Mouse (Mus musculus): Measurements from ENCODE around the gene Krt34.

Gene Krt34

DNA sequence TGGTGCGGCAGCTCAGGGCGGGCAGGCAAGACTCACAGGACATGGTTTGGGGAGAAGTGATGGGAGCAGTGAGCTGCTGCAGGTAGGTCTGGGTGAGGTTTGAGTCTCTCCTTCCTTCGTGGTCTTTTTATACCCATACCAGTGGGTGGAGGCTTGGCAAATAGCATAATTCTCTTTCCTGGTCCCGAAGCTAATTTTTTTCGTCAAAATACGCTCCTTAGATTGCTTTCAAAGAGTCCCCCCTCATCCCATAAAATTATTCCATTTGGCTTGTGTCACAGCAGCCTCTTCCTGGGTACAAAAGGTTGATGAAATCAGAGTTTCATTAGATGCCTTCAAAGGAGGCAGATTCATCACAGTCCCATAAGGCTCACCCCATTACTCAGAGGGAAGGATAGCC, at the start of gene Krt34:
Gene Krt34, minus strand, starts transcription at position 101 of the 400 bp plus-strand sequence.
- DNase-seq (ENCODE audit: low spot score): no peak

DNA sequence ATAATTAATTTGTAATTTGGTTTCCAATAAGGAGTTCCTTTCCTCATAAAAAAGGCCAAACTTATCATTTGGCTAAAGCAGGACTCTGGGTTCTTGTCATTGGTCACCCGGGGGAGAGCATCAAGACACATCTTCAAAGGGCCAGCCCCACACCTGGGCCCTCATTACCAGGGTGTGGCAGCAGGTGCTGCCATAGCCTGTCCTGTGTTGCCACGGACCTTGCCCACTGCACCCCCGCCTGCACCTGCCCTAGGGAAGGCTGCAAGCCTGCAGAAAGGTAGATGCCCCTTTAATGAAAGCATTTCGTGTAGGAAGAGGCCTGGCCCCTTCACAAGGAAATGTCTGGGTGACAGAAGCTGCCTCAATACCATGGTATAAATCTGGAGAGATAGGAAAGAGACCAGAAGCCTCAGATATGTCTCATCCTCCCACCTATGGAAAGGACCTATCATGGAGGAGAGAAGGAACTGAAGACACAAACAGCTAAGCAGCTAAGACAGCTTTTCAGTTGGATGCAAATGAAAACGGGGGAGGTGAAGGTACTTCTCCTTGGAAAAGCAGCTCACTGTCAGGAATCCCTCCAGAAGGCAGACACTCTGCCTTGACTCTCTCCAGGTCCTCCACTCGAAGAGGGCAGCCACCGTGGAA, 47.1 kb upstream of the Krt34 start:
- no peak for DNase-seq (ENCODE audit: low spot score)

DNA sequence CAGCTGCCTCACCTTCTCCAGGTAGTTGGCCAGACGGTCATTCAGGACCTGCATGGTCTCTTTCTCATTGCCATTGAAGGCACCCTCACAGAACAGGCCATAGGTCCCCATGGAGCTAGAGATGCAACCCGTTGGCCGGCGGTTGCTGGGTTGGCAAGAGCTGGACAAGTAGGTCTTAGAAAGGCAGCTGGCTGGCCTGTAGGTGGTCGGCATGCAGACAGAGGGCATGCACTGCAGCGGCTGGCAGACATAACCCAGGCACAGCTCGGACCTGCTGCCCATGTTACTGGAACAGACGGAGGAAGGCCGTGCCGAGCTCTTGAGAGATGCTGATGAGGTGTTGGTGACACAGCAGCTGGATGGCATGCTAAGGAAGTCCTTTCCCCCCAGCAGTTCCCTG, 46.5 kb upstream of the Krt34 start, which contains the start of gene Krt32:
Gene Krt32, minus strand, starts transcription at position 366 of the 400 bp plus-strand sequence.
- DNase-seq (ENCODE audit: low spot score): no peak

DNA sequence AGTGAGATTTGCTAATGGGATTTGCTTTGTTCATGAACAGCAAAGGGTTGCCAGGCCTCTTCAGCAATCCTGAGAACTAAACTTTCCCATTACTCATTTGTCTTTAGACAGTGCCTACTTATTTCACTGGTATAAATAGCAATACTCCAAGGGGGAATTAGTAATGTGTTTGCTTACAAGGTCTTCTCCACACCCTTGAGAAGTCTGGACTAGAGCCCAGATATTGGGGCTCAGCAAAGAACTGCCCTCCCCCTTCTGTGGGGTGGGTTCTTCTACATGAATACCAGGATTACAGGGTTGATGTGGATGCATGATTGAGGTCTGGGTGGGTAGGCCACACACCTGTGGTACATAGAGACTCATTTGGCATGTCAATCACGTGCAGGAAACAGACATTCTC, 32.5 kb upstream of the Krt34 start:
- DNase-seq (ENCODE audit: low spot score): no peak

DNA sequence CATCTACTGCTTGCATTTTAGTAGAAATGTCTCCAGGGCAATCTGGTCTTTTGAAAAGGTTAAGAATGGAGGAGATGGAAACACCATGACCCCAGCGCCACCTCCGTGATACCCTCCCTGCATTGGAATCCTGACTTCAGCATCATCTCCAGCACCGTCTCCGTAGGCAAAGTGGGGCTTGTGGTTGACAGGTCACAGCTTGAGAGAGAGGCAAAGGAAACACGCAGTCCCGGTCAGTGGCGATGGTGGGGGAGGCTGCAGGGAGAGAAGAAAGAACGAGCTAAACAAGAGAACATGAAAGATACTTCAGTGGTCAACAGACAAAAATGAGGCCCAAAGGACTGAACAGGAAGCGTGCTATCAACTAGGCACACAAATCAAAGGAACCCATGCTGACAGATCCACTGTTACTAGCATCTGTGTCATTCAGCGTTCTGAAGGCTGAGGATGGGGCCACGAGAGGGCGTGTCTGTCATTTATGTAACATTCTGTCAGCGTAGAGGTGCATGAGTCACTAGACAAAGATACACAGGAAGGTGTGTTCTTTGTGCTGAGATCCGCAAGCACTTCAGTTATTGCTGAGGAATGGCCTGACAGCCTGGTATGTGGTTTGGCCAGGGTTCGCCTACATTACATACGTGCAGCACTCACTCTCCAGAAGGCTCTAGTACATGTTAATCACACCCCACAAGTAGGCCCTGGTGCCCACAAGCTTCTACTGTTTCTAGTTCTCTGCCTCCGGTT, 26.1 kb upstream of the Krt34 start:
- no peak for DNase-seq (ENCODE audit: low spot score)

DNA sequence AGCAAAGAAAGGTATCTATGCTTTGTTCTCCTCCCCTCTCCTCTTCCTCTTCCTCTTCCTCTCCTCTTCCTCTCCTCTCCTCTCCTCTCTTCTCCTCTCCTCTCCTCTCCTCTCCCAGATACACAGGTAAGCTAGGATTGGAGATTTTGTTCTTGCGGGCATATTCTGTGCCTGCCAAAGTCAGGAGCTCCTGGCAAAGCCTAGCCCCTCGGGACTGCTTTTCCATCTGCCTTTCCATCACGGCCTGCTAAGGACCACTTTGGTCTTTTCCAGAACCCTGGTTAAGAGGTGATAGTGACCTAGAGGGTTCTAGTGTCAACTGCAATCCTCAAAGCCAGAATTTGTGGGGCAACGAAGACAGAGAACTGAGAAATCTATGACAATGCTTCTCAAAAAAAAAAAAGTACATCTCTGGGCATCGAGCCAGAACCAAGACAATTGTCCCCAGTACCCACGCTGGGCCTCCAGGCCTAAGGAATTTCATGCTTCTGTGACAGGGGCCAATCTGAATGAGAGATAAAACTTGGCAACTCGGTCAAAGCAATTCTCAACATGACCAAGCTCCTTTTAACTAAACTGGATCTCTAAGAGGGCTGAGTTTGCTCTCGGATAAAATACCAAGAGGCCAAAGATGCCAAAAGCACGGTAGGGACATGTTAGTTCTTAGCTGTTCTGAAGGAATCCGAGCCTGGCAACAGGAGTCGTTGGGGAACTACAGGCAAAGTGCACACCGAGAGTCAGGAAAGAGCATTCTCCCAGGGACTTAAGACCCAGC, 25.1 kb upstream of the Krt34 start:
- DNase-seq (ENCODE audit: low spot score): no peak

DNA sequence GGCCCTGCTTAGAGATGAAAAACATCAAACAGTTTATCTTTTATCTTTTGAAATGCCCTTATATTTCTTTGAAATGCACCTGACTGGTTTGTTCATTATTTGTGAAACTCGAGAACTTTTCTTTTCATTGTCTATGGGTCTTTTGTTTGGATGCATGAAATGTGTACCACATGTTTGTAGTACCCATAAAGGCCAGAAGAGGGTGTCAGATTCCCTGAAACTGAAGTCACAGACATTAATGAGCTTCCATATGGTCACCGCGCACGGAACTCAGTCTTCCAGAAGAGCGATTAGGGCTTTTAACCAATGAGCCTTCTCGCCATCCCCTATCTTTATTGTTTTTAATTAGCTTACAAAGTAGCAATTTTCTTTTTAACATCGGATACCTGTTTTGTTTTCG, 17.5 kb upstream of the Krt34 start:
- DNase-seq (ENCODE audit: low spot score): peak; percentile 35

DNA sequence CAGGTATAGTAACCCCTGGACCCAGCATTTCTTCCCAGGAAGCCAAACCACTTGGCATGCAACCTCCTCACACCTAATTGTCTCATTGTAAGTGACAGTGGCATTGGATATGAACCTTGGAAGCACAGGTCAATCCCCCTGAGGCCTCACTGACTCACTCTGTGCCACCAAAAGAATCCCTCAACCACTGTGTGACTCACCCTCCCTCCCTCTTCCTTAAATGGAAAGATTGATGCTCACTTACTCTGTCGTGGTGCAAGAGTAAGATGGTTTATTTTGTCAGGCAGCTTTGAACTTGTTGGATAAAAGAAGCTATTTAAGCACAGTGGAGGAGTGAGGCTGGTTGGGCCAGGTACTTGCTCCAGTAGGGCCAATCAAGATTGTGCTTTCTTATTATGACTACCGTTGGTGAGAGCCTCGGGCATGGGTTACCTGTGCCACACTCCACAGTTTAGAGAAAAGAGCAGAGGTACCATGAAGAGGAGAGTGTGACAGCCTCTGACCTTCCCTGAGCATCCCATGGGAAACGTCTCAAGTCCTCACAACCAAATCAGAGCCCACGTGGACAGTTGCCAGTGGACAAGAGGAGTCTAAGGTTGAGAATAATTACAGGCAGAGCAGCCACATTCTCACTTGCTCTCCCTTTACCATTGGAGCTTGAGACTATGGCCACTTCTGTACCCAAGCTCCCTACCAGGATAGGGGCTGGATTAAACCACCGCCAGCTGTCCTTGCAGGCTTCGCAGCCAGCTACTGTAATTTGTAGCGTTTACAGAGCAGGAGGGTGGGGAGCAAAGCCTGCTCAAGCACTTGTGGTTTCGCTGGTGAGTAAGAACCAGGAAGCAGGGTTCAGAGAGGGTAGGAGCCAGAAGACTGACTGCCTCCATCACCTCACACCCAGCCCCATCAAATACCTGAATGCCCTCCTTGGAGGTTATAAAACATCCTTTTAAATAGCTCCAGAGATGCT, 14.6 kb upstream of the Krt34 start:
- DNase-seq (ENCODE audit: low spot score): no peak

DNA sequence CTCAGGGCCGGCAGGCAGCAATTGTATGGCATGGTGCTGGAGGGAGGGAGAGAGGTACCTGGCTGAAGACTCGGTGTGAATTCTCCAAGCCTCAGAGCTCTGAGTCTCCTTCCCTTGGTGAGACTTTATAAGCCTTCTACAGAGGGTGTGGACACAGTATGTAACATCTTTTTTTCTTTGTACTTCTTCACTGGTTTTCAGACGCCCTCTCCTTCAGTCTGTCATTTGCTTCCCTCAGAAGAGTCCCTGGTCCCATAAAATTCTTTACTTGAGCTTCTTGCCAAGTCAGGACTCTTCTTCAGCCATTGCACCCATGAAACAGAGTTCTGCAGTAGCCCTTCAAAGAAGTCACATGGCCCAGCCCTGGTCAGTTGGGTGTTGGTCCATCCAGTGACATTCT, 9.1 kb upstream of the Krt34 start, which contains the start of gene Krt31:
Gene Krt31, minus strand, starts transcription at position 101 of the 400 bp plus-strand sequence.
- DNase-seq (ENCODE audit: low spot score): no peak

DNA sequence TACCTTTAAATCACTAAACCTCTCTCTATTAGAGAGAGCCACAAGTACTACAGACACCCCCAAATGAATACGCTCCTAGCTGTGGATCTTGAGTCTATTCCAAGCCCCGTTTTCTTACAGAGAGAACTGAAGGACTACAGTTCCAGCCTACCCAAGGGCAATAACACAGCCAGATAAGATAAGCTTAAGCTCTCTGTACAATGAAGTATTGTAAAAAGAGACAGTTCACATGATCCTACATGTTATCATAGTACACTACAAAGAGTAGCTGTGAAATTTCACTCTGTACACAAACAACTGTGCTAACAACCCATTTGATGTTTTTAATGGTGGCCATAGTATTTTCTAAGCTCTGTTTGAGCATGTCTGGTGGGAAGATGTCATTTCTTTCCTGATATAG, 5.8 kb upstream of the Krt34 start:
- DNase-seq (ENCODE audit: low spot score): no peak

DNA sequence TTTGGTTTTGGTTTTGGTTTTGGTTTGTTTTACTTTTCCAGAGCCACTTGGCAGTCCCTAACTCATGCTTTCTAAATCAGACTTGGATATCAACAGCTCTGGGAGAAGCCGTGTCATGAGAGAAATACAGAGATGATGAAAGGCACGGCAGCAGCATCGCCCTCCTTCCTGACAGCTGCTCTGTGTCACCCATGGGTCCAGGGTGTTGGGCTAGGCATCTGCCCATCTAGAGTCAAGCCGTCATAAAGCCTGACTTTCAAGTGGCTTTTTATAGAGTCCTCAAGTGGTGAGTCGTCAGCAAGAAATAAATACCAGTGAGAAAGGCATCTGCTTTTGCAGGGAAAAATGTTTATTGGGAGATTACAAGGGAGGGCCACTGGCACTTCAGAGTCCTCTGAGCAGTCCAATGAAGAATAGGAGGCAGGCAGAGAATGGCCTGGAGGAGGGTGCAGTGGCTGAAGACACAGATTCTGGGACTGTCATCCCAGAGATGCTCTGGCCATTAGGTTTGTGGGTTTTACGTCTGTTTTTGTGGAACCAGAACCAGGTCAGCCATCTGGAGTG, 5.0 kb upstream of the Krt34 start:
- DNase-seq (ENCODE audit: low spot score): no peak

DNA sequence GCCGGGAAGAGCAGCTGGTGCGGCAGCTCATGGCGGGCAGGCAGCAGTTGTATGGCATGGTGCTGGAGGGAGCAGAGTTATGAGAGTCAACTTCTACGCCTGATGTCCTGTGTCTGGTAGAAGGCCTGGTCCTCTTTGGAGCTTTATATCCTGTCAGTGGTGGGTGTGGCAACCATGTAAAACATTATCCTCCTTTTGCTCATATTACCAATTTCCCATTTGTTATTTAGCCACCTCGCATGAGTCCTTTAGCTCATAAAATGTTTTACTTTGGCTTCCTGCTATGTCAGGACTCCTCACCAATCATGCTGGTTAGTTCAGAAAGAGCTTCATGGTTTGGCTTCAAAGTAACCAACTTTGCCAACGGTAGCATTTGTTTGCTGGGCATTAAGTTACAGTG, 11.6 kb downstream of the Krt34 start, which contains the start of gene Krt33b:
Gene Krt33b, minus strand, starts transcription at position 101 of the 400 bp plus-strand sequence.
- no peak for DNase-seq (ENCODE audit: low spot score)

DNA sequence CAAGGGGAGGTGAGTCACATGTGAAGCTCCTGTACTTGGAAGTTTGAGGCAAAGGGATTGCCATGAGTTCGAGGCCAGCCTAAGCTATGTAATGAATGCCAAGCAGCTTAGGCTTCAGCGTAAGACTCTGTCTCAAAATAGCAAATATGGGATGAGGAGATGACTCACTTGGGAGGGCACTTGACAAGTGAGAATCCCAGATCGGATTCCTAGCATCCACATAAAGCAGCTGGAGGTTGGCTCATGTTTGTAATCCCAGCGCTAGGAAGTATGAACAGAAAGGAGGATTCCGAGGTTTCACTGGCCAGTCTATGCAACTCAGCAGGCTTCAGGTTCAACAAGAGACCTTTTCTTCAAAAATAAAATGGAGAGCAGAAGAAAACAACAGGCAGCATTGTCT, 19.9 kb downstream of the Krt34 start:
- no peak for DNase-seq (ENCODE audit: low spot score)

DNA sequence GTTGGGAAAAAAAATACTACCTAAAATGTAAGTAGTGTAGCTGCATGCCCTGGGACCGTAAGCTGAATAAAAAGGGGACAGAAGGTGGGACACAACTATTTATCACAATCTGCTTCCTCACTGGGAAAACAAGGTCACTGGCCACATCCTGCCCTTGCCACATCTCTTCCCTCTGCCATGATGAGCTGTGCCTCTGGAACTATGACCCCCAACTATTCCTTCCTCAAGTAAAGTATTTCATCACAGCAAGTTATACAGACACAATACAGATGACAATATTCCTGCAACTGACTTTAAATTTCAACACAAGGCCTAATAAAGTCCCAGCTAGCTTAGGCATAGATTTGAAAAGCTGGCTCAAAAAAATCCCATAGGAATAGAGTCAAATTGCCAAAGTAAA, 21.9 kb downstream of the Krt34 start:
- DNase-seq (ENCODE audit: low spot score): no peak

DNA sequence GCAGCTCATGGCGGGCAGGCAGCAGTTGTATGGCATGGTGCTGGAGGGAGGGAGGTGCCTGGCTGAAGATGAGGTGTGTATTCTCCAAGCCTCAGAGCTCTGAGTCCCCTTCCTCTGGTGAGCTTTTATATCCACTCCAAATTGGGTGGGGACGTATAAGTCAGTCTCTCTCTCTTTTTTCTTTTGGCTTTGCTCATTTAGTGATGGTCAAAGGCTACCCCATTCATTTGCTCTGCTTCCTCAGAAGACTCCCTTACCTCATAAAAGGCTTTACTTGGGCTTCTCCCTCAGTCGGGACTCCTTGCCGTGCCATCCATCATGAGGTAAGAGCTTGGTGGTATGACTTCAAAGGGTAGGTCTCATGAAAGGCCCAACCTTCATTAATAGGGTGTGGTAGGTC, 25.2 kb downstream of the Krt34 start, which contains the start of gene Krt33a:
Gene Krt33a, minus strand, starts transcription at position 101 of the 400 bp plus-strand sequence.
- DNase-seq (ENCODE audit: low spot score): no peak

DNA sequence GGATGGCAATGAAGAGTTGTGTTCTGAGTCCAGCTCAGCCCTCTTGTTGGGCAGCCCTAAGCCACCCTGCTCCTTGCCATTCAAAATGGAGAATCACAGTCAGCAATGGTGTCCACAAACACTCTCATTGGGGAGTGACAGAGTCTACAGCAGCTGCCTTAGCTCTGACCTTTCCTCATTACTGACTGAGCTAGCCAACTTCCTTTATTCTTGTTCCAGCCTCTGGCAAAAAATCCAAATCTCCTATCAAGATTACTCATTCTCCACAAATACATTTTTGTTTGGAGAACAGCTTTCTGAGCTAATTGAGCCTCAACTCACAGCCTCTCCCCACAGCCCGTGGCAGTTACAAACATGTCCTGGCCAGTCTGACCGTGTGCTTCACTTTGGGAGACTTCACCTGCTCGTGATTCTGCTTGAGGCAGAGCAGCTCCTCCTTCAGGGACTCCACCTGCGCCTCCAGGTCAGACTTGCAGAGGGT, 27.6 kb downstream of the Krt34 start:
- no peak for DNase-seq (ENCODE audit: low spot score)

DNA sequence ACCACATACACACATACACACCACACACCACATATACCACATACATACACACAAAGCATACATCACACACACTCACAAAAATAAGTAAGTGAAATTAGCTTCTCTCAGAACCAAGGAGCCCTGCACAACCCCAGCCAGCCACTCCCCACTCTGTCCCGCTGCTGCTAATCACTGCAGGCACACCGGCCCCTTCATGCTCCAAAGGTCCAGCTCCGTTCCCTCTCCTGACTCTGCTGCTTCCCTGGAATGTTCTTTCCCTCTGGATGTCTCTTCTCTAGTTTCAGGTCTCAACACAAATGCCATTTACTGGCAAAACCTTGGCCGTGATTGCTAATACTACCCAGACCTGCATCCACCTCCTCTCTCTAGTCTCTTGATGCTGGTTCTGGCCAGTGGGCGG, 30.7 kb downstream of the Krt34 start:
- DNase-seq (ENCODE audit: low spot score): no peak

DNA sequence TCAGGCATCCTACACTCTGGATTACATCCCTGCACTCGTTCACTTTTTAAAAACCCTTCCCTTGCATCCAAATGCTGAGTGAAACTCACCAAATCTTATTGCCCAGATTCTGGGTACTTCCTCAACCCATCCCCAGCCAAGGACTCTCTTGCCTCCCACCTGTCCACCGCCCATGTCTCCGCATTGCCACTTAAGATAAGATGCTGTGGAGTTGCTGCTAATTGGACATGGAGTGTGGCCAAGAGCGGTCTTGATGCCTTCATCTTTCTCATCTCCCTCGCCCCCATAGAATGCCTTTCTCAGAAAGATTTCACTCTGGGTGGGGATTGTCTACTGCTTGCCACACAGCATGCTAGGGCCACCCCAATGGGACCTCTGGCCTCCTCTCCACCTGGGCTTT, 33.0 kb downstream of the Krt34 start:
- no peak for DNase-seq (ENCODE audit: low spot score)

DNA sequence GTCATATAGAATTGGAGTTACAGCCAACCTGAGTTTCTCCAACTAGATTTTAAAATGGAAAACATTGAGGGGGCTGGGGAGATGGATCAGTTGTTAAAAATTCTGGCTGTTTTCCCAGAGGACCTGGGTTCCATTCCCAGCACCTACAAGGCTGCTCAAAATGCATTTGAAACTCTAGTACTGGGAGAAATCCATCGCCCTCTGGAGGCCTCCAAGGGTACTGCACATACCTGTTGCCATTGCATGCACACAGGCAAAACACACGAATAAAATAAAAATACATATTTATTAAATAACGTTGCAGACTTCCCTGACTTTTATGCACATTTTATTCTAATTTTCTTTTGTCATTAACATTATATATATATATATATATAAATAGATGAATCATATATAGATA, 34.7 kb downstream of the Krt34 start:
- DNase-seq (ENCODE audit: low spot score): no peak

DNA sequence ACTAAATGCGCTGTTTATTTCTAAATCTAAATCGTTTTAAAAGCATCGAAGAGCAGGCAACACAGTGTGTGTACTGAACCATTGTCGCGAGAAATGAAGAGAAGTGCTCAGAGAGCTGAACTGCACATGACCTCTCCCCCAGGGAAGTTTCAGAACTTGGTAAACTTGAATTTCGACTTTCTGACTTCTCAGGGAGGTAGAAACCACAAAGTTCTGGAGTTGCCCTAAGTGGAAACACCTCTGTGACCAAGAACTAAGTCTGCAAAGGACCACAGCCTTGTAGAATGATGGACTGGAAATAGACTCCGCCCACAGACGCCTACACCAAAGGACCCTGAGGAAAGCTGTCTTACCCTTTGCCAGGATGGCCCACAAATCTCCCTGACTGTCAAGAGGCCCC, 35.4 kb downstream of the Krt34 start:
- DNase-seq (ENCODE audit: low spot score): no peak

DNA sequence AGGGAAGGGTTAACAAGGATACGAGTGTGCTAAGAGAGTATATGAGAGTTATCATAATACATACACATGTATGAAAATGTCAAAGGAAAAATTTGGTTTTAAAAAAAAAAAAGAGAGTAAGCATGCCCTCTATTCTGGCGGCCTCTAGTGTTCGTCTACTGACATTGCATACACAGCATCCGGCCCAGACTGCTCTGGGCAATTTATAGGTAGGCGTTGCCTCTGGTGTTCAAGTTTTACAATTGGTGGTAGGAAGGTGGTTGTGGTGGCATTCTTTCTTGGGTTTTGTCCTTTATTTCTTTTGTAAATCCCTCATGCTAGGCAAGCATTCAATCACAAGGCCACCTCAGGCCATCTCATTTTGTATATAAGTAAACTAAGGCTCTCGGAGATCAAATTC, 36.5 kb downstream of the Krt34 start:
- DNase-seq (ENCODE audit: low spot score): peak; percentile 63
